In genomic region chr1:70351371-70351770, GRCm38 (mm10) we compare ENCODE assay signal across 22 mouse cellular contexts.
DNase-seq lines count a peak whose midpoint lies in the region; ATAC-seq and TF ChIP-seq lines count a peak whose summit lies in the region.
"Had no signal": no experiment of that assay in that cellular context is flagged by ENCODE, and none has a peak within 500 bp of the region (broad histone marks: within the 10 kb centered on the region; RNA-seq: fewer than 3 reads in every experiment).

No protein-coding gene starts in this region.

- H3K4me2 ChIP-seq in forebrain, embryonic 14.5 days (ENCODE audit: low read length): no peak overlapping the region
- no peak overlapping the region for H3K4me2 ChIP-seq in forebrain, postnatal 0 days (ENCODE audit: low read depth)
- H3K4me2 ChIP-seq: heart, embryonic 11.5 days; hindbrain, embryonic 12.5 days; hindbrain, embryonic 15.5 days had no signal

- H3K9me3 ChIP-seq in forebrain, embryonic 14.5 days (replicated peaks; ENCODE audit: control insufficient read depth, low read length): no peaks in the 10 kb centered on the region
- H3K9me3 ChIP-seq in forebrain, embryonic 10.5 days: no peaks in the 10 kb centered on the region
- H3K9me3 ChIP-seq in forebrain, postnatal 0 days (ENCODE audit: low read length): no peaks in the 10 kb centered on the region
- H3K9me3 ChIP-seq: G1E; hindbrain, embryonic 12.5 days; hindbrain, embryonic 15.5 days had no signal

- H3K4me1 ChIP-seq in forebrain, embryonic 14.5 days (ENCODE audit: control insufficient read depth, insufficient read depth, low read length): no peaks in the 10 kb centered on the region
- H3K4me1 ChIP-seq in forebrain, embryonic 10.5 days: no peaks in the 10 kb centered on the region
- no peaks in the 10 kb centered on the region for H3K4me1 ChIP-seq in forebrain, postnatal 0 days (ENCODE audit: insufficient read depth)
- H3K4me1 ChIP-seq: hindbrain, embryonic 12.5 days; hindbrain, embryonic 15.5 days had no signal

- H3K27me3 ChIP-seq in forebrain, embryonic 14.5 days (replicated peaks; ENCODE audit: control insufficient read depth, insufficient read depth, low read length): no peaks in the 10 kb centered on the region
- H3K27me3 ChIP-seq in forebrain, embryonic 10.5 days (ENCODE audit: poor library complexity, severe bottlenecking): no peaks in the 10 kb centered on the region
- no peaks in the 10 kb centered on the region for H3K27me3 ChIP-seq in forebrain, postnatal 0 days (ENCODE audit: insufficient read depth, low read length)
- H3K27me3 ChIP-seq: CH12.LX; hindbrain, embryonic 12.5 days; hindbrain, embryonic 15.5 days had no signal

- no peaks in the 10 kb centered on the region for H3K36me3 ChIP-seq in forebrain, embryonic 14.5 days (ENCODE audit: control insufficient read depth, insufficient read depth, low read length)
- H3K36me3 ChIP-seq in forebrain, embryonic 10.5 days (replicated peaks): no peaks in the 10 kb centered on the region
- no peaks in the 10 kb centered on the region for H3K36me3 ChIP-seq in forebrain, postnatal 0 days (ENCODE audit: insufficient read depth)
- H3K36me3 ChIP-seq: G1E; hindbrain, embryonic 12.5 days; hindbrain, embryonic 15.5 days had no signal

- no peak for TF ChIP-seq CTCF in brain, embryonic 14.5 days (IDR thresholded peaks at IDR 0.05; ENCODE audit: borderline replicate concordance, extremely low read depth, insufficient read depth, insufficient read length)
- TF ChIP-seq CTCF in forebrain, postnatal 0 days (IDR thresholded peaks at IDR 0.05; ENCODE audit: low read depth): no peak

- no peak overlapping the region for H3K4me3 ChIP-seq in forebrain, embryonic 14.5 days (ENCODE audit: low read depth, low read length)
- H3K4me3 ChIP-seq in forebrain, embryonic 10.5 days: no peak overlapping the region
- no peak overlapping the region for H3K4me3 ChIP-seq in forebrain, postnatal 0 days (ENCODE audit: low read depth, low read length)
- H3K4me3 ChIP-seq: gastrocnemius, adult 2 months; hindbrain, embryonic 12.5 days; hindbrain, embryonic 15.5 days had no signal

- DNase-seq in forebrain, embryonic 14.5 days (ENCODE audit: low spot score): peak; percentile 56
- DNase-seq in forebrain, embryonic 10.5 days (ENCODE audit: extremely low spot score, low spot score): no peak
- DNase-seq in Muller cell, postnatal 12 days (ENCODE audit: inconsistent ontology term): peak; percentile 24
- peak; percentile 64 for DNase-seq in brain, embryonic 14.5 days (ENCODE audit: low read depth)
- peak; percentile 26 for DNase-seq in forebrain, postnatal 0 days
- DNase-seq in cerebellum, adult 11 months: no peak
- no peak for DNase-seq in right cerebral cortex, postnatal 10 days (ENCODE audit: low spot score in 2 of 2)
- DNase-seq: adrenal gland, adult 8-10 months; adrenal gland, postnatal 25 days; B cell, adult 2 months; cerebellum, adult 18-20 months; cerebellum, adult 9-10 months; cerebellum, postnatal 14 days; gastrocnemius, adult 2 months; gastrocnemius, postnatal 25 days; kidney, adult 2 months had no signal

- H3K9ac ChIP-seq in forebrain, embryonic 14.5 days (ENCODE audit: low read length): no peak overlapping the region
- H3K9ac ChIP-seq in forebrain, postnatal 0 days: no peak overlapping the region
- H3K9ac ChIP-seq: hindbrain, embryonic 12.5 days; hindbrain, embryonic 15.5 days had no signal

- no peak overlapping the region for H3K27ac ChIP-seq in forebrain, embryonic 14.5 days (ENCODE audit: low read depth, low read length)
- no peak overlapping the region for H3K27ac ChIP-seq in forebrain, embryonic 10.5 days
- no peak overlapping the region for H3K27ac ChIP-seq in forebrain, postnatal 0 days (ENCODE audit: low read depth, low read length)
- H3K27ac ChIP-seq: gastrocnemius, adult 2 months; hindbrain, embryonic 12.5 days; hindbrain, embryonic 15.5 days had no signal

- whole genome bisulfite sequencing in forebrain, embryonic 14.5 days: 44% methylated on average over 3 of the region's 3 CpGs
- 73% methylated on average over 3 of the region's 3 CpGs for WGBS in forebrain, embryonic 10.5 days
- 29% methylated on average over 3 of the region's 3 CpGs for WGBS in forebrain, postnatal 0 days

- no peak for TF ChIP-seq POLR2A in brain, embryonic 14.5 days (IDR thresholded peaks at IDR 0.05; ENCODE audit: borderline replicate concordance, extremely low read depth, insufficient read depth, insufficient read length, poor library complexity, severe bottlenecking)

- peak; percentile 34; the same call in 1 of the 2 replicates for ATAC-seq in forebrain, embryonic 14.5 days
- ATAC-seq in forebrain, postnatal 0 days: 0 out of 2 replicates have a peak, but pooled peaks have one; percentile 16
- ATAC-seq: intestine, postnatal 0 days had no signal

Comparison
In these comparisons a context has a peak if more than half of its experiments do, and no peak if none do; other contexts are left out.
1. DNase-seq: peak in forebrain, embryonic 14.5 days (single experiment), Muller cell, postnatal 12 days (single experiment), brain, embryonic 14.5 days (single experiment) and forebrain, postnatal 0 days (single experiment); none in forebrain, embryonic 10.5 days (single experiment), cerebellum, adult 11 months (single experiment) and right cerebral cortex, postnatal 10 days (0 of 2).